Mouse (Mus musculus) megakaryocyte, embryonic 14.5 days (primary cell): ENCODE data around the gene Krt10.

Experiments
- FLI1 ChIP-seq: IDR thresholded peaks from 2 replicates; pipeline ENCODE4 v1.6.1; 2012; ENCODE audit warnings: low read length, inconsistent platforms, mixed read lengths
- GATA1 ChIP-seq: IDR thresholded peaks from 3 replicates; pipeline ENCODE4 v1.6.1; 2012; ENCODE audit warnings: mixed read lengths, low read length, inconsistent platforms, borderline replicate concordance

GRCm38 (mm10) chr11:99364412-99364811 lies 24.8 kb downstream of the Krt10 start:
- TF ChIP-seq FLI1: no peak
- TF ChIP-seq GATA1: no peak
